ENCODE assay signal across 8 mouse cellular contexts in genomic region chrX:13346696-13347026, GRCm38 (mm10).
A peak's percentile ranks its signal among the peaks of the same experiment; 100 is the strongest.
DNase-seq lines count a peak whose midpoint lies in the region; ATAC-seq and TF ChIP-seq lines count a peak whose summit lies in the region.

No protein-coding gene starts in this region.

- H3K27ac ChIP-seq in cerebellum, adult 2 months (ENCODE audit: insufficient read depth, low read length) = peak overlapping the region; percentile 72; the same call in 1 of the 2 replicates
- H3K27ac ChIP-seq in heart, embryonic 16.5 days (ENCODE audit: low read length) = peak overlapping the region; percentile 88
- peak overlapping the region; percentile 95 for H3K27ac ChIP-seq in limb, embryonic 12.5 days
- H3K27ac ChIP-seq in midbrain, embryonic 12.5 days (replicated peaks) = peak overlapping the region; percentile 92

- H3K36me3 ChIP-seq in heart, embryonic 16.5 days (ENCODE audit: control insufficient read depth, insufficient read depth) = no peaks in the 10 kb centered on the region
- no peaks in the 10 kb centered on the region for H3K36me3 ChIP-seq in limb, embryonic 12.5 days
- H3K36me3 ChIP-seq in midbrain, embryonic 12.5 days = no peaks in the 10 kb centered on the region

- no peak for DNase-seq in cerebellum, adult 2 months
- DNase-seq in cerebellum, adult 9-11 months = no peak
- DNase-seq in right cerebral cortex, postnatal 14 days = peak; percentile 32
- DNase-seq in right cerebral cortex, postnatal 25 days = no peak
- no peak for DNase-seq in urinary bladder, adult 2 months (ENCODE audit: low spot score)

- no peaks in the 10 kb centered on the region for H3K4me1 ChIP-seq in cerebellum, adult 2 months (ENCODE audit: control insufficient read depth, insufficient read depth, low read length)
- H3K4me1 ChIP-seq in heart, embryonic 16.5 days (ENCODE audit: control insufficient read depth, insufficient read depth, low read length) = peaks cover 9% of the 10 kb centered on the region
- peaks cover 16% of the 10 kb centered on the region; the same call in 1 of the 2 replicates for H3K4me1 ChIP-seq in limb, embryonic 12.5 days (replicated peaks)
- peaks cover 22% of the 10 kb centered on the region for H3K4me1 ChIP-seq in midbrain, embryonic 12.5 days

- 10% methylated on average over 5 of the region's 5 CpGs for WGBS in cerebellum, adult 2 months
- 0% methylated on average over 5 of the region's 5 CpGs for WGBS in heart, embryonic 16.5 days
- WGBS in limb, embryonic 12.5 days = 6% methylated on average over 5 of the region's 5 CpGs
- WGBS in midbrain, embryonic 12.5 days = 6% methylated on average over 5 of the region's 5 CpGs

- peak overlapping the region; percentile 76 for H3K4me3 ChIP-seq in cerebellum, adult 2 months (replicated peaks; ENCODE audit: insufficient read depth, low read depth, low read length)
- peak overlapping the region; percentile 49 for H3K4me3 ChIP-seq in heart, embryonic 16.5 days (ENCODE audit: low read length)
- peak overlapping the region; percentile 35 for H3K4me3 ChIP-seq in limb, embryonic 12.5 days (replicated peaks)
- peak overlapping the region; percentile 42 for H3K4me3 ChIP-seq in midbrain, embryonic 12.5 days

- 0 out of 2 replicates have a peak, but pooled peaks have one; percentile 4 for ATAC-seq in heart, embryonic 16.5 days (replicated peaks; ENCODE audit: extremely low read depth, insufficient read depth, low FRiP score)
- ATAC-seq in limb, embryonic 12.5 days (ENCODE audit: insufficient number of reproducible peaks, insufficient read depth, low FRiP score, low TSS enrichment, low read depth) = no peak; the same call in 1 of the 2 replicates
- peak; percentile 17 for ATAC-seq in midbrain, embryonic 12.5 days (ENCODE audit: low FRiP score, low read depth)

- H3K9me3 ChIP-seq in heart, embryonic 16.5 days (replicated peaks; ENCODE audit: control insufficient read depth, low read length) = no peaks in the 10 kb centered on the region
- H3K9me3 ChIP-seq in limb, embryonic 12.5 days = no peaks in the 10 kb centered on the region
- no peaks in the 10 kb centered on the region for H3K9me3 ChIP-seq in midbrain, embryonic 12.5 days

- H3K9ac ChIP-seq in heart, embryonic 16.5 days (ENCODE audit: low read length) = peak overlapping the region; percentile 63
- H3K9ac ChIP-seq in limb, embryonic 12.5 days (replicated peaks) = peak overlapping the region; percentile 44; the same call in 1 of the 2 replicates
- 0 out of 2 replicates have a peak overlapping the region, but pooled peaks have one; percentile 39 for H3K9ac ChIP-seq in midbrain, embryonic 12.5 days (replicated peaks)

- TF ChIP-seq POLR2A in cerebellum, adult 2 months (IDR thresholded peaks at IDR 0.05; ENCODE audit: borderline replicate concordance, insufficient read depth, low read length) = no peak

- peak overlapping the region; percentile 56 for H3K4me2 ChIP-seq in heart, embryonic 16.5 days (ENCODE audit: low read depth, low read length)
- peak overlapping the region; percentile 54 for H3K4me2 ChIP-seq in limb, embryonic 12.5 days
- peak overlapping the region; percentile 57 for H3K4me2 ChIP-seq in midbrain, embryonic 12.5 days (replicated peaks)

- H3K27me3 ChIP-seq in cerebellum, adult 2 months (ENCODE audit: control insufficient read depth, insufficient read depth, low read length) = no peaks in the 10 kb centered on the region
- peaks cover 26% of the 10 kb centered on the region for H3K27me3 ChIP-seq in heart, embryonic 16.5 days (ENCODE audit: control insufficient read depth, insufficient read depth, low read length)
- H3K27me3 ChIP-seq in limb, embryonic 12.5 days = peaks cover 31% of the 10 kb centered on the region; the same call in 1 of the 2 replicates
- H3K27me3 ChIP-seq in midbrain, embryonic 12.5 days = peaks cover 18% of the 10 kb centered on the region; the same call in 1 of the 2 replicates

- no peak for TF ChIP-seq CTCF in cerebellum, adult 2 months (IDR thresholded peaks at IDR 0.05; ENCODE audit: borderline replicate concordance, insufficient read depth, low read depth, low read length)
